Mouse (Mus musculus): ENCODE measurements around the gene Sult2b1. TPM values are rescaled to one million over a fixed set of nuclear protein-coding genes. Genes with fewer than 3 reads are reported as not detected.

Gene Sult2b1
- polyA plus RNA-seq, 1 experiment from 2014 or later: 1.5 TPM

DNA sequence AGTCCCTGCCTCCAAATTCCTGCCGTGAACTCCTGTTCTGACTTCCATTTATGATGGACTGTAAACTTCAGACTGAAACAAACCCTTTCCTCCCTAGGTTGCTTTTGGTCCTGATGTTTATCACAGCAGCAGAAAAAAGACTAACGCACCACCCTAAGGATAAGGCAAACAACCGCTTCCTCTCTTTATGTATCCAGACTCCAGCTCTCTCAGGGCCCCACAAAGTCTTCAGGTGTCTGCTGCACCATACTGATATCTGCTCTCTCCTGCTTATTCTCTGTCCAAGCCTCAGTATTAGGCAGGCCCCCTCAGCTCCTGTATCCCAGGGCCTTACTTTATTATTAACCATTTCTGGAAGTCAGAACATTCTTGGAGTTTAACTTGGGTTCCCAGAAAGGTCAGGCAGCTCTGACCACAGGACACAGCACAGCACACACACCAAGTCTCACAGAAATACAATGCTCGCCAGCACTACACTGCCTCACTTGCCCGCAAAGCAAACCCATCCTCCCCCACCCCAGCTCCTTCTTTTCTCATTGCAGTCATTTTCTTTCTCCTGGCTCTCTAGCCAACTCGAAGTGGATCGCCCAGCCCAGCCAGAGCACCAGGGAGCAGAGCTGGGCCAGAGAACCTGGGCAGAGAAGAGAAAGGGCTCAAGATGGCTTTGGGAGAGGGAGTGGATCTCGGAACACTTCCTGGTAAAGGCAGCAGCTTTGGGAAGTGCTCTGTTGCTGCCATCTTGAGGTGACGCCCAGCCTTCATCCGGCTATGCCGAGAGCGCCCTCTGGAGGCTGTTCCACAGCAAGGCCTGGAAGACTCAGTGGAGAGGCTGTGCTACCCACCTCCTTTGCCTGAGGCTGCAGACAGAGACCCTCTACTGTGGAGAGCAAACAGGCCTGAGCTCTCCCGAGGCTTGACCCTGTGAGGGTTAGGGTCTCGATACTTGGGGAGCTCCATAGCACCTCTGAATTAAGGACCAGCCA is 102.0 kb downstream of the Sult2b1 start:
- Histone ChIP-seq H3K4me3 (ENCODE audit: low read depth, low read length) (no peak overlapping the region), H3K27me3 (ENCODE audit: control insufficient read depth, insufficient read depth, low read length) (no peaks in the 10 kb centered on the region), H3K27ac (ENCODE audit: low read depth, low read length) (no peak overlapping the region), H3K9me3 (ENCODE audit: control insufficient read depth, low read length) (no peaks in the 10 kb centered on the region), H3K4me2 (peak overlapping the region; percentile 1; the same call in 1 of the 2 replicates), H3K4me1 (ENCODE audit: control insufficient read depth, insufficient read depth, low read length) (no peaks in the 10 kb centered on the region), H3K36me3 (ENCODE audit: control insufficient read depth, insufficient read depth, low read length) (no peaks in the 10 kb centered on the region), H3K9ac (ENCODE audit: low read length) (peak overlapping the region; percentile 21)
- WGBS: 30% methylated on average over 14 of the region's 14 CpGs
- ATAC-seq (ENCODE audit: low FRiP score) (peak; percentile 85), DNase-seq (ENCODE audit: low spot score, missing footprints) (peak; percentile 98)

GRCm38 (mm10) chr7:45681046-45681736 is 103.3 kb downstream of the Sult2b1 start:
- Histone ChIP-seq H3K9ac (ENCODE audit: low read length) (no peak overlapping the region), H3K36me3 (ENCODE audit: control insufficient read depth, insufficient read depth, low read length) (no peaks in the 10 kb centered on the region), H3K4me3 (ENCODE audit: low read depth, low read length) (no peak overlapping the region), H3K27ac (ENCODE audit: low read depth, low read length) (no peak overlapping the region), H3K9me3 (ENCODE audit: control insufficient read depth, low read length) (no peaks in the 10 kb centered on the region), H3K4me1 (ENCODE audit: control insufficient read depth, insufficient read depth, low read length) (no peaks in the 10 kb centered on the region), H3K27me3 (ENCODE audit: control insufficient read depth, insufficient read depth, low read length) (no peaks in the 10 kb centered on the region), H3K4me2 (no peak overlapping the region)
- 88% methylated on average over 8 of the region's 8 CpGs for WGBS
- DNase-seq (ENCODE audit: low spot score, missing footprints) (no peak), ATAC-seq (ENCODE audit: low FRiP score) (no peak)

Other genes starting within 250 kb of the Sult2b1 start
- 0.10 and 0.12 TPM in 2 replicates for gene Hsd17b14, start 229.8 kb downstream of the Sult2b1 start, polyA plus RNA-seq (2014; fragmentation: Nextera tagmentation; extraction: Ambion mirVana)
- gene Bcat2, start 214.5 kb downstream of the Sult2b1 start, polyA plus RNA-seq (2014; fragmentation: Nextera tagmentation; extraction: Ambion mirVana): 22.5 and 24.7 TPM in 2 replicates
- gene Fgf21, start 169.2 kb downstream of the Sult2b1 start, polyA plus RNA-seq (2014; fragmentation: Nextera tagmentation; extraction: Ambion mirVana): not detected in 2 replicates
- gene Fut1, start 167.4 kb downstream of the Sult2b1 start, polyA plus RNA-seq (2014; fragmentation: Nextera tagmentation; extraction: Ambion mirVana): not detected in 2 replicates
- 0.10 and 0.29 TPM in 2 replicates for gene Izumo1, start 162.9 kb downstream of the Sult2b1 start, polyA plus RNA-seq (2014; fragmentation: Nextera tagmentation; extraction: Ambion mirVana)
- 4.0 and 4.7 TPM in 2 replicates for gene Rasip1, start 157.2 kb downstream of the Sult2b1 start, polyA plus RNA-seq (2014; fragmentation: Nextera tagmentation; extraction: Ambion mirVana)
- gene Mamstr, start 144.7 kb downstream of the Sult2b1 start, polyA plus RNA-seq (2014; fragmentation: Nextera tagmentation; extraction: Ambion mirVana): 1.8 and 2.1 TPM in 2 replicates
- not detected in 2 replicates for gene Fut2, start 118.3 kb downstream of the Sult2b1 start, polyA plus RNA-seq (2014; fragmentation: Nextera tagmentation; extraction: Ambion mirVana)
- 0.21 TPM in 1 of 2 replicates, not detected in the other for gene Ntn5, start 100.6 kb downstream of the Sult2b1 start, polyA plus RNA-seq (2014; fragmentation: Nextera tagmentation; extraction: Ambion mirVana)
- 0.19 and 0.36 TPM in 2 replicates for gene Sec1, start 90.3 kb downstream of the Sult2b1 start, polyA plus RNA-seq (2014; fragmentation: Nextera tagmentation; extraction: Ambion mirVana)
- gene Car11, start 84.8 kb downstream of the Sult2b1 start, polyA plus RNA-seq (2014; fragmentation: Nextera tagmentation; extraction: Ambion mirVana): 3.3 and 6.3 TPM in 2 replicates
- 2.2 and 3.5 TPM in 2 replicates for gene Dbp, start 79.6 kb downstream of the Sult2b1 start, polyA plus RNA-seq (2014; fragmentation: Nextera tagmentation; extraction: Ambion mirVana)
- 878 and 933 TPM in 2 replicates for gene Rpl18, start 69.2 kb downstream of the Sult2b1 start, polyA plus RNA-seq (2014; fragmentation: Nextera tagmentation; extraction: Ambion mirVana)
- 11.8 and 14.9 TPM in 2 replicates for gene Sphk2, start 66.7 kb downstream of the Sult2b1 start, polyA plus RNA-seq (2014; fragmentation: Nextera tagmentation; extraction: Ambion mirVana)
- gene Fam83e, start 63.5 kb downstream of the Sult2b1 start, polyA plus RNA-seq (2014; fragmentation: Nextera tagmentation; extraction: Ambion mirVana): 0.57 and 1.4 TPM in 2 replicates
- gene Spaca4, start 58.9 kb downstream of the Sult2b1 start, polyA plus RNA-seq (2014; fragmentation: Nextera tagmentation; extraction: Ambion mirVana): not detected in 2 replicates
- 4.6 and 4.8 TPM in 2 replicates for gene Lmtk3, start 931 bp downstream of the Sult2b1 start, polyA plus RNA-seq (2014; fragmentation: Nextera tagmentation; extraction: Ambion mirVana)
- 224 and 225 TPM in 2 replicates for gene Cyth2, start 29.9 kb upstream of the Sult2b1 start, polyA plus RNA-seq (2014; fragmentation: Nextera tagmentation; extraction: Ambion mirVana)
- 0.69 and 0.75 TPM in 2 replicates for gene Kcnj14, start 40.1 kb upstream of the Sult2b1 start, polyA plus RNA-seq (2014; fragmentation: Nextera tagmentation; extraction: Ambion mirVana)
- gene Grwd1, start 46.3 kb upstream of the Sult2b1 start, polyA plus RNA-seq (2014; fragmentation: Nextera tagmentation; extraction: Ambion mirVana): 64.0 and 67.9 TPM in 2 replicates
- 76.7 and 84.0 TPM in 2 replicates for gene Kdelr1, start 88.1 kb upstream of the Sult2b1 start, polyA plus RNA-seq (2014; fragmentation: Nextera tagmentation; extraction: Ambion mirVana)
- gene Grin2d, start 93.7 kb upstream of the Sult2b1 start, polyA plus RNA-seq (2014; fragmentation: Nextera tagmentation; extraction: Ambion mirVana): 0.14 and 0.17 TPM in 2 replicates
- gene Syngr4, start 112.0 kb upstream of the Sult2b1 start, polyA plus RNA-seq (2014; fragmentation: Nextera tagmentation; extraction: Ambion mirVana): 0.63 and 1.3 TPM in 2 replicates
- 3.0 and 3.2 TPM in 2 replicates for gene Tmem143, start 112.3 kb upstream of the Sult2b1 start, polyA plus RNA-seq (2014; fragmentation: Nextera tagmentation; extraction: Ambion mirVana)
- gene Emp3, start 136.7 kb upstream of the Sult2b1 start, polyA plus RNA-seq (2014; fragmentation: Nextera tagmentation; extraction: Ambion mirVana): 27.2 and 28.2 TPM in 2 replicates
- gene Ccdc114, start 139.4 kb upstream of the Sult2b1 start, polyA plus RNA-seq (2014; fragmentation: Nextera tagmentation; extraction: Ambion mirVana): 2.0 and 2.4 TPM in 2 replicates
- gene Abcc6, start 245.6 kb upstream of the Sult2b1 start, polyA plus RNA-seq (2014; fragmentation: Nextera tagmentation; extraction: Ambion mirVana): 0.03 and 0.44 TPM in 2 replicates
- 13.9 and 14.1 TPM in 2 replicates for gene Nomo1, start 249.0 kb upstream of the Sult2b1 start, polyA plus RNA-seq (2014; fragmentation: Nextera tagmentation; extraction: Ambion mirVana)